Mouse (Mus musculus) olfactory bulb, adult 2 months (tissue): ENCODE measurements at regions not wholly inside any gene's neighbourhood (a gene's known extent, or its start where the extent isn't known, plus 50 kb on each side); places are given as distances from the start of the nearest gene placed in this dataset.

Experiments
- CTCF ChIP-seq: fragments of 200-500 bp; IDR thresholded peaks from 2 replicates; pipeline ENCODE4 v1.5.1; 2012; ENCODE audit warnings: low read depth, mild to moderate bottlenecking, low read length, moderate library complexity; ENCODE audit not compliant: insufficient read depth
- POLR2A ChIP-seq: fragments of 200-500 bp; IDR thresholded peaks from 2 replicates; pipeline ENCODE4 v1.6.1; 2012; ENCODE audit warnings: mild to moderate bottlenecking, low read depth, low read length, moderate library complexity; ENCODE audit not compliant: insufficient read depth

DNA sequence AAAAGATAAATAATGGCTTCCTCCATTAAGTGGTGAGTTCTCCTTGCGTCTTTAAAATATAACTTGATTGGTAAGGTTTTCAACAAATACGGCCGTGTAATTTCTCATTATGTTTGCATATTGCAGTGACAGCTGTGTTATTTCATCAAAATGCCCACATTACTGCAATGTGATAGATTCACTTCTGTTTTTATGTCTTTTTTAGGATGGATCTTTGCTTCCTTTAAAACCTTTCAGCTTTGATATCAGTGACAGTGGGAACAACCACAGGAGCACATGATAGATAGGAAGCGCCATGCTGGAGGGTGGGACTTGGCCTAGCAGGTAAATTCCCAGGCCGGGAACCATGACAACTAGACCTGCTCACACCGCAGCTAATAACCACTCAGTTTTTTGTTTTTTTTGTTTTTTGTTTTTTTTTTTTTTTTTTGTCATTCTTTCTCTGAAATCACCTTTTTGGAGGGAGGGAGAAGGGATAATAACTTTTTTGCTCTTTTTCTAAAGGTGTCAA is 259.3 kb downstream of the Dact1 start:
- TF ChIP-seq CTCF, result no peak
- TF ChIP-seq POLR2A, result no peak
